Mouse (Mus musculus) spleen, postnatal 0 days (tissue): ENCODE results near the gene Prl8a9. TPM values are rescaled to one million over a fixed set of nuclear protein-coding genes. Genes with fewer than 3 reads are reported as not detected.

Experiments
- polyA plus RNA-seq: library from polyadenylated mRNA; unstranded; fragments of >200 nt; fragmentation: Nextera tagmentation; extraction: Ambion mirVana; gene quantifications from 2 replicates; pipeline ENCODE4 v1.2.1, GENCODE M21; 2015

The Prl8a9 gene
- not detected in 2 replicates for polyA plus RNA-seq

GRCm38 (mm10) chr13:27564506-27564905 lies at the start of gene Prl8a9:
Gene Prl8a9, minus strand, starts transcription at chr13:27564606.

GRCm38 (mm10) chr13:27610482-27610881 lies 46.1 kb upstream of the Prl8a9 start, which contains the start of gene Prl7b1:
Gene Prl7b1, minus strand, starts transcription at chr13:27610582.

GRCm38 (mm10) chr13:27582071-27582470 lies 17.7 kb upstream of the Prl8a9 start, which contains the start of gene Prl8a1:
Gene Prl8a1, minus strand, starts transcription at chr13:27582171.

GRCm38 (mm10) chr13:27513117-27513516 lies 51.3 kb downstream of the Prl8a9 start, which contains the start of gene Prl8a8:
Gene Prl8a8, minus strand, starts transcription at chr13:27513217.

Other genes with a start within 250 kb of the Prl8a9 start
- not detected in 2 replicates for gene Prl8a2, start 218.9 kb downstream of the Prl8a9 start, polyA plus RNA-seq
- gene Prl2b1, start 173.8 kb downstream of the Prl8a9 start, polyA plus RNA-seq = not detected in 2 replicates
- not detected in 2 replicates for gene Prl8a6, start 125.9 kb downstream of the Prl8a9 start, polyA plus RNA-seq
- not detected in 2 replicates for gene Prl8a8, start 51.4 kb downstream of the Prl8a9 start, polyA plus RNA-seq
- gene Prl8a1, start 17.6 kb upstream of the Prl8a9 start, polyA plus RNA-seq = not detected in 2 replicates
- gene Prl7b1, start 46.0 kb upstream of the Prl8a9 start, polyA plus RNA-seq = not detected in 2 replicates
- gene Prl7a1, start 77.9 kb upstream of the Prl8a9 start, polyA plus RNA-seq = not detected in 2 replicates
- not detected in 2 replicates for gene Prl7a2, start 103.4 kb upstream of the Prl8a9 start, polyA plus RNA-seq
- not detected in 2 replicates for gene Prl7d1, start 152.1 kb upstream of the Prl8a9 start, polyA plus RNA-seq
- not detected in 2 replicates for gene Prl7c1, start 216.2 kb upstream of the Prl8a9 start, polyA plus RNA-seq
- not detected in 2 replicates for gene Prl2a1, start 237.0 kb upstream of the Prl8a9 start, polyA plus RNA-seq